Mouse (Mus musculus) C2C12 (cell line): ENCODE measurements at regions not wholly inside any gene's neighbourhood (a gene's known extent, or its start where the extent isn't known, plus 50 kb on each side); places are given as distances from the start of the nearest gene placed in this dataset.

Source experiments
- H3K27me3 ChIP-seq: one replicate; pipeline ENCODE4 v1.6.1; 2011; ENCODE audit not compliant: control insufficient read depth, insufficient read depth, insufficient read length
- H3K36me3 ChIP-seq: one replicate; pipeline ENCODE4 v1.6.1; 2011; ENCODE audit not compliant: control insufficient read depth, insufficient read depth
- H3K4me3 ChIP-seq: one replicate; pipeline ENCODE4 v1.5.1; 2011; ENCODE audit warnings: mild to moderate bottlenecking, control low read depth; ENCODE audit not compliant: poor library complexity, insufficient read depth, severe bottlenecking
- H3K79me2 ChIP-seq: one replicate; pipeline ENCODE4 v1.6.1; 2011; ENCODE audit not compliant: control insufficient read depth, insufficient read depth
- H3K79me3 ChIP-seq: one replicate; pipeline ENCODE4 v1.6.1; 2011; ENCODE audit warnings: low read depth, control low read depth
- H3ac ChIP-seq: one replicate; pipeline ENCODE3; 2011; ENCODE audit warnings: low read depth; ENCODE audit not compliant: control insufficient read depth, insufficient read length
- CEBPB ChIP-seq: IDR thresholded peaks from one replicate; pipeline ENCODE4 v1.6.1; 2011; ENCODE audit warnings: low read depth, mild to moderate bottlenecking, control low read depth, moderate library complexity
- CTCF ChIP-seq: IDR thresholded peaks from one replicate; pipeline ENCODE4 v1.5.1; 2011; ENCODE audit not compliant: control insufficient read depth, insufficient read depth, insufficient read length
- FOSL1 ChIP-seq: IDR thresholded peaks from one replicate; pipeline ENCODE4 v1.8.0; 2011; ENCODE audit warnings: mild to moderate bottlenecking, low read length; ENCODE audit not compliant: poor library complexity, insufficient read depth, severe bottlenecking
- MAX ChIP-seq: IDR thresholded peaks from one replicate; pipeline ENCODE4 v1.6.1; 2011; ENCODE audit warnings: mild to moderate bottlenecking, control low read depth
- MYOD1 ChIP-seq: IDR thresholded peaks from one replicate; pipeline ENCODE4 v1.6.1; 2011; ENCODE audit warnings: low read depth; ENCODE audit not compliant: control insufficient read depth, insufficient read length
- MYOG ChIP-seq: IDR thresholded peaks from one replicate; pipeline ENCODE4 v1.6.1; 2011; ENCODE audit not compliant: control insufficient read depth, insufficient read length; ENCODE audit errors: extremely low read depth
- USF1 ChIP-seq: IDR thresholded peaks from one replicate; pipeline ENCODE4 v1.6.1; 2011; ENCODE audit warnings: low read depth, mild to moderate bottlenecking, control low read depth, moderate library complexity

DNA sequence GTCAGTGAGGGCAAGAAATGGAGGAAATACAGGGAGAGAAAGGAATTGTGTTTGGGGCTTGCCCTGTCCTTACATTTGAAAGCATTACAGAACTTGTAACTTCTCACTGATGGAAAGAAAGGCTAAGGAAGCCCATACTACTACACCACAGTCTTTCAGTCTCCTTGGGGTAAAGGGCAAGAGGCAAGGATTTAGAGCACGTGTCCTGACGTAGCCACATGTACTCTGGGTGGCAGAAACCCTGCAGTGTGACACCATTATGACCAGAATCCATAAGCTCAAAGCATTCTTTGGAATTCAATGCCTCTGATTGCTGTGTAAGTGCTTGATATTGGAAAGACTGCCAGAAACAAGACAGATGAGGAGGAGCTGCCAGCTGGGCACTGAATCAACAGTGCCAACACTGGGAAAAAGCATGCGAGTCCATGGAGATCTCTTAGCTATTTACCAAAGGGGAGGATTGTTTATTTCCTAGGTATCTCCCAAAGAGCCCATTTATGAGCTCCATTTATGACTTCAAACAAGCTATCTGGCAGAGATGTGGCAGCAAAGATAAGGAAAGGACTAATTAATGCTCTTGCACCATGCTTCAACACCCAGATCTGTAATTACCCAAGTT lies 391.2 kb upstream of the Nt5c1b start:
- Histone ChIP-seq H3K4me3 (no peak overlapping the region), H3K27me3 (no peaks in the 10 kb centered on the region), H3ac (no peak overlapping the region), H3K79me3 (no peaks in the 10 kb centered on the region), H3K36me3 (no peaks in the 10 kb centered on the region), H3K79me2 (no peaks in the 10 kb centered on the region)
- TF ChIP-seq CEBPB (peak; percentile 32), MYOD1 (no peak), MAX (peak; percentile 22)

DNA sequence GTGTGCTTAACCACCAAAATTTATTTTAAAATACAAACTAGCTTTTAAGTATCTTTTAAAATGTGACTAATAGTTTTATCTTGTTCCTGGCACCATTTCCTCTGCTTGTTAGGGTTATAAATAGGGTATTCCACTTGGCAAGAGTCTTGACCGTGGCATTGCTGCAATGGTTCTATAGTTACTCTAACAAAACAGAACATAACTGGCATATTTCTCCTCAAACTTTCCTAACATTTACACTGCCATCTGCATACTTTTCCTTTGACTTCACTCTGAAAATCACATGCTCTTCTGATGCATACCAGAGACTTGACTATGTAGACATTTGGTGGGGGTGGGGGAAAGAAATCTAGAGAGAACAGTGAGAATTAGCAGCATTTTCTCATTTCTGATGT lies 390.7 kb upstream of the Nt5c1b start:
- H3ac ChIP-seq = no peak overlapping the region
- no peaks in the 10 kb centered on the region for H3K36me3 ChIP-seq
- H3K27me3 ChIP-seq = no peaks in the 10 kb centered on the region

DNA sequence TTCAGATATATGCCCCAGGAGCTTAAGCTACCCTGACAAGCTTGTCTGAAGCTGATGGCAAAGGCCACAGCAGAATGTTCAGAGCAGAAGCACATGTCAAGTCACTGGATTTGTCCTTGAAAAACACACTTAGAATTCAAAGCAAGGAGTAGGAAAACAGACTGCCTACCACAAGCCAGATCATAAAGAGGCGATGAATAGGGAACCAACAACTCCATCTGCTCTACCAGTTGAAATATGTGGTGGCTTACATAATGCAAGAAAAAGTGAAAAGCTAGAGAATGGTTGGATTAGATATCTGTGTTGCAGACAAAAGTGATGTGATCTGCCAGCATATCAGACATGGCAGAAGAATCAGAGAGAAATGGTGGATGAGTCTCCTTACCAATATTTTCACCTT lies 378.5 kb upstream of the Nt5c1b start:
- H3K79me3 ChIP-seq = no peaks in the 10 kb centered on the region
- H3K79me2 ChIP-seq = no peaks in the 10 kb centered on the region
- H3ac ChIP-seq = no peak overlapping the region
- H3K36me3 ChIP-seq = no peaks in the 10 kb centered on the region
- no peaks in the 10 kb centered on the region for H3K27me3 ChIP-seq
- H3K4me3 ChIP-seq = no peak overlapping the region
- TF ChIP-seq USF1 = no peak
- no peak for TF ChIP-seq FOSL1
- no peak for TF ChIP-seq MYOD1
- TF ChIP-seq MAX = no peak
- TF ChIP-seq CTCF = no peak
- TF ChIP-seq MYOG = no peak
- TF ChIP-seq CEBPB = no peak

More for the DNA sequence above, 390.7 kb upstream of the Nt5c1b start:
- H3K79me3 ChIP-seq = no peaks in the 10 kb centered on the region
- H3K4me3 ChIP-seq = no peak overlapping the region
- no peaks in the 10 kb centered on the region for H3K79me2 ChIP-seq
- peak; percentile 19 for TF ChIP-seq FOSL1
- TF ChIP-seq MYOG = no peak
- TF ChIP-seq MAX = no peak
- TF ChIP-seq CTCF = no peak
- peak; percentile 29 for TF ChIP-seq CEBPB
- TF ChIP-seq USF1 = peak; percentile 80
- TF ChIP-seq MYOD1 = no peak

DNA sequence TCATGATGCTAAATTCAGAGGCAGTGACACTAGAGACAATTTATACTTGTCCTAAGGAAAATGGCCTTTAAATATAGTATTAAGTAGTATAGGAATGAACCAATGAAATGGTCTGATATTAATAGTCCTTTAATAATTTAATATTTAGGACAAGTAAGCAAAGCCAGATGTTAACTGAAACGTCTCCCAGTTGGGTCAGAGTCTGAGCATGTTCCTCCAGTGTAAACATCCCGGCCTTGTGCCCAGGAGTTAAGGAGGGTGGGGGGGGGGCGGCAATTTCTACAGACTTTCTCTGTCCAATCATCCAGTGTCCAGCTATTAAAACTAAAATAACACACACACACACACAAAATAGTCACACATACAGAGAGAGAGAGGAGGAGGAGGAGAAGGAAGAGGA lies 374.1 kb upstream of the Nt5c1b start:
- Histone ChIP-seq H3K36me3 (no peaks in the 10 kb centered on the region), H3ac (no peak overlapping the region), H3K79me2 (no peaks in the 10 kb centered on the region), H3K27me3 (no peaks in the 10 kb centered on the region), H3K4me3 (no peak overlapping the region), H3K79me3 (no peaks in the 10 kb centered on the region)
- TF ChIP-seq FOSL1 (no peak), USF1 (no peak), MAX (no peak), CEBPB (no peak), MYOG (no peak), MYOD1 (no peak), CTCF (no peak)

DNA sequence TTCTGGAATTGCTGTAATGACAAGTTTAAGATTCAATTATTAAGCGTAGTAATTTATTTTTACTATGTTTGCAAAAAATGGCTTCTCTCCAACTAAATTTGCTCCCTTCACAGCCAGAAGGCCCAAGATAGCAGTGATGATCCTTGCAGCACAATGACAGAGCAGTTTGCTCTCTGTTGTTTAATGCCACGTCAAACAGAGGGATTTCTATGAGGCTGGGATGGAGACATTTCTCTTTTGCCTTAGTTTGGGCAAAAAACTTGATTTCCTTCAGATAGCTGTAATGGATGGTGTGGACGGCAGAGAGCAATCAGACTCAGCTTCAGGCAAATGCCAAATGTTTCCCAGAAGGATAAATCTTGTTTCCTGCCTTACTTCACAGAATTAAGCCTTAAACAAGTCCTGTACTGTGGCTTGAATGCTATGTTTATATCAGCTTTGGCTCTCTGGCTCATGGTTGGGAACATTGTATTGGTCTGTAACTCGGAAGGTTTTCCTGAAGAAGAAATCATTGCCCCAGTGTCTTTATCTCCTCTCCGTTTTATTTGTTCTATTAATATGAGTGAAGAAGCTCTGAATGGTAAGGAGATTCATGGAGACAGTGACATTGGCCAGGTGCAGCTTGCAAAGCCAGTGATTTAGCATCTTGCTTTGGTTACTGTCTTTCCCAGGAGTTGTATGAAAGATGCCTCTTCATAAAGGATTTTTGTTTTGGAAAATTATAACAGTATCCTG lies 373.2 kb upstream of the Nt5c1b start:
- no peaks in the 10 kb centered on the region for H3K27me3 ChIP-seq
- H3K4me3 ChIP-seq = no peak overlapping the region
- no peak overlapping the region for H3ac ChIP-seq
- no peaks in the 10 kb centered on the region for H3K79me3 ChIP-seq
- no peaks in the 10 kb centered on the region for H3K36me3 ChIP-seq
- TF ChIP-seq MYOD1 = no peak
- no peak for TF ChIP-seq CTCF
- no peak for TF ChIP-seq USF1
- TF ChIP-seq FOSL1 = no peak
- TF ChIP-seq CEBPB = no peak
- no peak for TF ChIP-seq MAX
- no peak for TF ChIP-seq MYOG
- no peaks in the 10 kb centered on the region for H3K79me2 ChIP-seq
